Mouse (Mus musculus): ENCODE results near the gene Ttc17.
"Not testable (repeated sequence)": the region's sequence is repeated elsewhere in the genome, so short reads cannot be mapped to it uniquely, and the experiment has no call there.

Ttc17 gene

GRCm38 (mm10) chr2:94406083-94406957 lies at the start of gene Ttc17:
Gene Ttc17, minus strand, starts transcription at chr2:94406689.
- peak; percentile 89 for DNase-seq

DNA sequence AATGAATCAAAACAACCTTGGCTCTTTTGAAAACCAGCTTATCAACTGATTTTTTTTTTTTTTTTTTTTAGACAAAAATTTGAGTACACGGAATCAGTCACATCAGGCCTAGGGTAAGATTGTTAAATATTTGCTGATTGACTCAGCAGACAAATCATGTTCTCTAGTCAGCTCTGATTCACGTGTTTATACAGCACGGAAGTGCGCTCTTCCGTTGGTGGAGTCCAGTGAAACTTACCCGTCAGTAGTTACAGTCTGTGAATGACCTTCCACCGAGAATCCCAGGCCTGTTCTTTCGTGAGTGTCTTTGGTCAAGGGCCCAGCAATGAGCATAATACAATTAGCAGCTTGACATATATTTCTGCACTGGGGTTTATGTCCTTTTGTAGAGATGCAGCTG lies 43.2 kb upstream of the Ttc17 start:
- no peak for DNase-seq

DNA sequence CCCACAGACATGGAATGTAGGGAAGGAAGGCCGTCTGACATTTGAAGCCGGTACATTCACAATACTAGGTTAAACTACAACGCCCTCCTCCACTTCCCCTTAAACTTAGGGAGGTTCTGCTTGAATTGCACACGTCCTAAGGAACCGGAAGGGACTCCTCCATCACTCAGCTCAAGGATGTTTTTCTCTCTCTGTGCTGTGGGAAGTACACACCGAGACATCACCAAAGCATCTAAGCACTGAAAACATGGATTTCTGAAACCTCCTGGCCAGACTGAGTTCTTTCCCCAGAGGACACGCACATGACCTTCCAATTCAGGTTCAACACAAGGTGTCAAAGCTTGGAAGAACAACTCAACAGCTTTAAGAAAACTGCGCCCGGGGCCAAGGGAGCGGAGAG lies 30.5 kb upstream of the Ttc17 start:
- peak; percentile 40 for DNase-seq

- DNase-seq = no peak
These were observed 29.0 kb upstream of the Ttc17 start for GRCm38 (mm10) chr2:94435481-94435880.

- DNase-seq = no peak
These were observed 28.3 kb upstream of the Ttc17 start for GRCm38 (mm10) chr2:94434833-94435232.

DNA sequence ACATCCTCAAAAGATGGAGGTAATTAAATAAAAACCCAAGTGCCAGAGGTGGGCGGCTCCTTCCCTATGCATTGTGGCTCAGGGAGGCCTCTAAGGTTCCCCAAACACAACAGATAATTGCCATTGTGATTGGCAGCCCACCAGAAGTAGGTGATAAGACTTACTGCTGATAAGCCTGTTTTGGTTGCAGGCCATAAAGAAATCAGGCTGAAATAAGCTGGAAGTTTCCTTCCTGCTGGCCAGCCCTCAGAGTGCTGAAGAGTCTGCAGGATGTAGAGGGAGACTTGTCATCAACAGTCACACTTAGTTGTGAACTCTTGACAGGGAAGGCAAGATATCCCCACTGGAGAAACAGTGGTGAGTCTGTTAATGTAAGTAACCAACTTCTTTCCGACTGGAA lies 25.7 kb upstream of the Ttc17 start:
- no peak for DNase-seq

DNA sequence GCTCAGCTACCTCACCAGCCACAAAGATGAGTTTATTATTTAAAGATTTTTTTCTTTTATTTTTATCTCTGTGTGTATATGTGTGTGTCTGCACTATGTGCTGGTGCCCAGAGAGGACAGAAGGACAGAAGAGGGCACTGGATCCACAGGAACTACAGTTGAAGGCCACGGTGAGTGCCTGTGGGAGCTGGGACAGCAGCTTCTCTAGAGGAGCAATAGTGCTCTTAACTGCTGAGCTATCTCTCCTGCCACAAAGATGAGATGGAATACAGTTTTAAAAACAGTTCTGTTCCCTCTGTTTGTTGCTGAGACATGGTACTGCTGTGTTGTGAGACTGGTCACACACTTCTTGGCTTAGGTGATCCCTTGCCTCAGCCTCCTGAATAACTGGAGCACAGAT lies 22.0 kb upstream of the Ttc17 start:
- no peak for DNase-seq

DNA sequence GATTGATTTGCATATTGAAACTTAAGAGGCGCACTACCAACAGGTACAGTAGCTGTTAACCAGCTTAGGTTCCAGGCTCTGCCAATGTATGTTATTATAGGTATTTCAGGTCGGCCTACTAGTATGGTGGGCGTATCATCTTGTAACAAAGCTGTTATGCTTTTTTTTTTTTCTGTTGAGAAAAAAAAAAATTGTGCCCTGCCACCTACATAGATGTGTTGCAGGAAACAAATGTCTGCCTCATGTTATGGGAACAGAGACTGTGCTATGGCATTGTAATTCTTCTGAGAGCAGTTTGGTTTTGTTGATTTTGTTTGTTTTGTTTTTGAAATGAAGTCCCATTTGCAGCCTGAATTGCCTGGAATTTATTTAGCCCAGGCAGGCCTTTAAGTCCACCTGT lies 952 bp upstream of the Ttc17 start:
- no peak for DNase-seq

GRCm38 (mm10) chr2:94407021-94407420 lies 532 bp upstream of the Ttc17 start:
- DNase-seq = peak; percentile 18

GRCm38 (mm10) chr2:94405397-94406082 lies 949 bp downstream of the Ttc17 start:
- DNase-seq = no peak

GRCm38 (mm10) chr2:94404512-94405240 lies 1.8 kb downstream of the Ttc17 start:
- DNase-seq = no peak

GRCm38 (mm10) chr2:94402561-94402960 lies 3.9 kb downstream of the Ttc17 start:
- DNase-seq = no peak

GRCm38 (mm10) chr2:94402096-94402495 lies 4.4 kb downstream of the Ttc17 start:
- no peak for DNase-seq

DNA sequence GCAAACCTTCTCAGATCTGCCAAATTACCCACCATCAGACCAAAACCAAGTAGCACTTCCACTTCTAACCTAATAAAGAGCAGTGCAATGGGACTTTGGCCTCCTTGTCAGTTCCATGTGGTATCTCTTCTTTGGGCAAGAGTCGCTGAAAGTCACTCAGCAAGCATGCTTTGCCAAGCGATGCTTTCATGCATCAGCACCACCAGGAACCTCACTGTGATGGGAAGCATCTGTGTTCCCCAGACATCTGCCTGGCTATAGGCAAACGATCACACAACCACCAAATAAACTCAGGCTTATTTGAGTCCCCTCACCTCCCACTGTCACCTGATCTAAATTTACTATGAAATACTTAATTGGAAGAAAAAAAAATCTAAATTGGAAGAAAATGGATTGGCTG lies 5.5 kb downstream of the Ttc17 start:
- no peak for DNase-seq

DNA sequence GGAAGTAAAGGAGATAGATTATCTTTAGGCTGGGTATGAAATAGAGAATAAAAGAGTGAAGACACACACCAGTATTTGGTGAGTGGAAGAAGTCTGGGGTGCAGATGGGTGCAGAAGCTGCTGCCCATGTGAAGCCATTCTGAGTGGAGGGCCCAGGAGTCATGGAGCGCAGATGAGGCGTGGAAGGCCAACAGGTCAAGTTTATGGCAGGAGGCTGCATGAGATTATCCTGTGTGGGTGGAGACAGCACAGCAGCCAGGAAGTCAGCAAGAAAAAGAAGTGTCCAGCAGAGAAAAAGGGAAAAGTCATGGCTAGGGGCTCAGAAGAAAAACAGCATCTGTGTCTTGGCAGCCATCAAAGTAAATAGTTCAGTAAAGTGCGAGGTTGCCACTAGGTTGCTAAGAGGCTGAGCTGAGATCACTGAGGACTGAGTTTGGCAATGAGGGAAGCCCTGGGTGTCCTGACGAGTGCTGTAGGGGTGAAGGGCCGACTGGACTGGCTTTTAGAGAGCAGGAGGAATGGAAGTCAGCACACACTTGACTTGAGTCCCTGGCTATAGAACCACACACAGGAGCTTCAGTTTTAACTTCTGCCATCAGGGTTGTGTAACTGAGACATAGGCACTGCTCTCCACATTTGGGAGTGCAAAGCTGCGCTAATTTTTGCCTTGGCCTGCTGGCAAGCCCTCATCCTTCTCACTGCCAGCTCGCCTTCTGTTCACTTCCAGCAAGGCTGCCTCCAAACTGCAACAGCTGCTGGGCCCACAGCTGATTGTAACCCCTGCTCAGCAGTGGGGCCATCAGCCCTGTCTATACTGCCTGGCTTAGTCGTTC lies 8.1 kb downstream of the Ttc17 start:
- DNase-seq = no peak

DNA sequence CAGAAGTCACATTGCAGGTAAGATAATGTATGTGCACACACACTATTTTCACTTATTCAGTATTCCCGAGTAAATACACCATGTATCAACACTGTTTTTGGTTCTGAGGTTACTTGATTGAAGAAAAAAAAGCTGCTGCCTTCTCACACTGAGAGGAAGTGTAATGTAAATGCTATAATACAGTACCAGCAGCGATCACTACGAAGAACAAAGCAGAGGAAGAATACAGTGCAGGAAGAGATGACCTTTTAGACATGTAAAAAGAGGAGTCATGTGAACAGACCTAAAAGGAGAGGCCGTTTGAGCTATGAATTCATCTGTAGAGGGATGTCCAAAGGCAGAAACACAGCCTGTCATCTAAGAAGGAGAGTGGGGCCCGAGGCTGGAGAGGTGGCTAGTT lies 9.0 kb downstream of the Ttc17 start:
- DNase-seq = no peak

DNA sequence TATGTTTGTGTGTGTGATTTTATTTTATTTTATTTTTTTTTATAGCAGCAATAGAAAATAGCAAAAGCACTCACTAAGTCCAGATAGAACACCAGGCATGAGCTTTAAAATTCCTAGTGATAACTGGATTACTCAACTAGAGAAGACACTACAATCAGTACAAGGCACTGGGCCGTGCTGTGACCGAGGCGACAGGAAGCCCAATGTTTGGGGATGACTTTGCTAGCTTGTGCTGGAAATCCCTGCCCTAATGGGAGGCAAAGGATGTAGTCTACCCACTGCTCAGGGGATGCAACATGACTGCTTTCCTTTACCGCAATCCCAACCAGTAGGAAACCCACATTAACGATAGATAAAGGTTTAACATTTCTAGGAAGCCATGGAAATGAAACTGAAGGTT lies 10.2 kb downstream of the Ttc17 start:
- DNase-seq = no peak

GRCm38 (mm10) chr2:94391127-94391526 lies 15.4 kb downstream of the Ttc17 start:
- not testable (repeated sequence) for DNase-seq

DNA sequence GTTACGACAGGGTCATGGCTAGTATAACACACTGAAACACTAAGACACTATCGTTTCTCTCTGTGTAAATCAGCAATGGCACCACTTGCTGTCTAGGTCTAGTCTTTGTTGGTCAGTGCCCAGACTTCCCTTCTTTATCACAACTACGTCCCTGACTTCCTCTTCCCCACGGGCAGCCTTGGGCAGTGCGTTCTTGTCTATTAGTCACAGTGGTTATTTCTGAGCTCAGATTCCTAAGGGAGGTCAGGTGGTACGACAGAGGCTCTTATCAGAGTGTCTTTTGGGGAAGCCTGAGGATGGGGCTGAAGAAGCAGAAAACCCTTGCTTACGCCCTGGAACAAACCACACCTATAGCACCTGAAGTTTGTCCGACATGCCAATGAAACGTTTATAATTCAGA lies 17.5 kb downstream of the Ttc17 start:
- no peak for DNase-seq

- DNase-seq = no peak
These were observed 18.6 kb downstream of the Ttc17 start for GRCm38 (mm10) chr2:94387846-94388245.

DNA sequence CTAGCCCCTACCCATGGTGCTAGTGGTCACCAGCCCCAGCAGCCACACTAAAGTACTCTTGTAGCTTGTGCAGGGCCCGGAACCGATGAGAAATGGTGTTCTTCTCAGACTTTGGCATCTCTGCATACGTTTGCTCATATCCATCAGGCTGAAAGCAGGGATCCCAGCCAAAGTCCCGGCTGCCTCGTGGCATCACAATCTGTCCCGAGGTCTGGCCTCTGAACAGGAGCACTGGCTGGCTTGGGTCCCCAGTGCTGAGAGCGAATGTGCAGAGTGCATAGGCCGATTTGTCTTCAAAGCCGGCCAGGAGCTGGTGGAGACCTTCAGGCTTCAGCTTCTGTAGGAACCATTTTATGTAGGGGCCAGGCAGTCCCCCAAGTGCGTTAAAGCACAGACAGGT lies 22.0 kb downstream of the Ttc17 start:
- not testable (repeated sequence) for DNase-seq

DNA sequence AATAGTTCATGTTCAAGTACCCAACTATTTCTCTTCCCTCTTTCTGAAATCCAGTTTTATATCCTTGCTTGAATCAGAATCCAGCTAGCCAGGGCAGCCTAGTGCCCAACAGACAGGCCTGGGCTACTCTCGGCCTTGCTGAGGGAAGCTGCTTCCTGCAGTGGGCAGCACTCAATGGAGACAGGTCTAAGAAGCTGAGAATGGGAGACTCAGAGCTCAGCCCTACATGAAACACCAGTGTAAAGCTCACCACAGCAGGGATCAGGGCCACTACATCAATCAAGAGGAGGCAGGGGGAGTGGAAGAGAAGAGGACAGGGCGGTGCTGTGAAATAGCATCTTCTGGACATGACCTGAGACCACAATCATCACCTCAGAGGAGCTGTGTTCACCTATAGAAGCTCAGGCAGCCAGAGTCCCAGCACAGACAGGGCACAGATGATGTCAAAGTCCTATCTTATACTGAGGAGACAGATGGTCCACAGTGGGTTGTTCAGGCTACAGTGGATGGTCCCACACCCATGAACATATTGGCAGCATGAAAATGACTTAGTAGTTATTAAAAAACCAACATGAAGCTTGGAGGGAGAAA lies 25.3 kb downstream of the Ttc17 start:
- DNase-seq = no peak
